Mouse (Mus musculus) spleen, adult 12 weeks (tissue): Measurements from ENCODE around the gene Apbb1.

Source experiments
- DNase-seq: peaks from one replicate; pipeline ENCODE4 v3.0.0; 2022; ENCODE audit warnings: low spot score

Gene Apbb1

DNA sequence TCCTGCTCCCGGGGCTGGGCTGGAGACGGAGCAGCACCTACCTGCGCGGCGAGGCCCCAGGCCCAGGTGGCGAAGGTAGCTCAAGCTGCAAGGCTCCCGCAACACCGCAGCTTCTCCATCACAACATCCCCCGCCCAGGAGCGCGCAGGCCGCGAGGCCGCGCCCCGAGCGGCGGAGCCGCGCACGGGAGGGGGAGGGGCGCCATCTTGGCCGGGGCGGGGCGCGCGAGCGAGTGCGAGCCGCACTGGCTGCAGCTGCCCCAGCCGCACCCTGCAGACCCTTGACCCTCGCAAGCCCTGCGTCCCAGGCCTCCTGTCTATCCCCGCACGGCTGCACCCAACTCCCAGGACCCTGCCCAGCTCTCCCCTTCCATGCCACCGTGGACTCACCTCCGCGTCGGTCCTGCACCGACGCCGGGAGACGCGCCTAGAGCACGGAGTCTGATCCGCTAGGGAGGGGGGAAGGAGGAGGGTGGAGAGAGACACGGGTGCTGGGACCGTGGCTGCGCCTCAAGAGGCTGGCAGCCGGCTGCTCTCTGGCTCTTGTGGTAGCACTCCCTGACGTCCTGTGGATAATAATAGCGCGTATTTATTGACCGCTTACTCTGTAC is at the start of gene Apbb1:
Apbb1 (minus strand) TSS at position 560 of the 610 bp plus-strand sequence.
- peak; percentile 7 for DNase-seq

DNA sequence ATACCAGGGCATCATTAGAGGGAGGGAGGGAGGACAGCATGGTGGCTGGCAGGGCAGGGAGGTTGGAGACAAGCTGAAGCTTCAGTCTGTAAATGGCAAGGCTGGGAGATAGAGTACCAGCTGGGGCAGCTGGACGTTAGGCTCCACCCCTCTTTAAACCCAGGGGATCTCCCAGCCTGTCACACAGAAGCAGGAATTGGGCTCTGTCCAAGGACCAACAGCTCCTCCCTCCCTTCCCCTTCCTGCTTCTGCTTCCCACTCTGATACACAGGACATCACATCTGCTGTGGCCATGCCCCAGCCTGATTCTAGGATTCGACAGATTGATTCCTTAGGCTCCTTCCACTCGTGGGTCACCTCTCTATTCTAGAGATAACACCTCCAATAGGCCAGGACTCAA is 47.2 kb upstream of the Apbb1 start:
- DNase-seq = no peak

DNA sequence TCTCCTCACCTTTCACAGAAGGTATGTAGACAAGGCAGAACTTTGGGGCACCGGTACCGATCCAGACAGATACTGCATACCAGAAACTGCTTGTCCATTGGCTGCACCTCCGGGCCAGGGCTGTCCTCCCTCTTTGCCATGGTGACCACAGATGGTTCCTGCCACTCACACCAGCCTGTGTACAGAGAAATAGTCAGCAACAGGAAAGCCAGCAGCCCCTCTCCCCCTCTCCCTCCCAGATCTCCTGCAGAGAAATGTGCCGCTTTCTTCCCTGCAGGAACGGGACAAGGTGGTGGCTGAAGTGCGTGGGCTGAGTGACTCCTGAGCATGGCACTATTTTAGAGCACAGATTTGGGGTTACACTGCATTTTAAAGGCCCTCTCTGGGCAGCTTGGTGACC is 43.9 kb upstream of the Apbb1 start:
- no peak for DNase-seq

DNA sequence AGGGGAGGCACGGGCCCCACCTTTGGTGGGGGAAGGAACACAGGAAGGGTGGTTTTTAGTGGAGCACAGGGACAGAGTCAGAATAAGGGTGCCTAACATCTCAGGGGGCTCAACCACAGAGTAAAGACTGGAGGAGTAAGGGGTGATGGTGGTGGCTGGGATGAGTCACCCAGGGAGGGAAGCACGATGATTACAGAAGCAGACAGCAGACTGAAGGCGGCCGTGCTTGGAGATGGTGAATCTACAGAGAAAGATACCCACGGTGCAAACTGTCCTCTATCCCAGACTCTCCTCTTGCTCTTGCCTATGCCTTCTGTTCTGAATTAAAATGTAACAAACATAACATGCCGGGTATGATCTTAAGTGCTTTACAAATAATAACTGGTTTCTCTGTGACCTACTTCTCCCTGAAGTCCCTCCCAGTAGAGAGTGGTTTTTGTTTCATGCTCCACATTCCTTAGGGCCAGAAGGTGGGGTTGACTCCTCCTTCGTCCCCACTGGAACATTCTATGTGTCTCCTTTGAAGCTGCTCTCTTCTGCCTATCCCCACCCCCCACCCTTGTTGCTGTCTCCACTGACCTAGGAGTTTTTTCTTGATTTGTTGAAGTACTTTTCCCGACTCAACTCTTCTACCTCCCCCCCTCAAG is 40.3 kb upstream of the Apbb1 start:
- DNase-seq = no peak

DNA sequence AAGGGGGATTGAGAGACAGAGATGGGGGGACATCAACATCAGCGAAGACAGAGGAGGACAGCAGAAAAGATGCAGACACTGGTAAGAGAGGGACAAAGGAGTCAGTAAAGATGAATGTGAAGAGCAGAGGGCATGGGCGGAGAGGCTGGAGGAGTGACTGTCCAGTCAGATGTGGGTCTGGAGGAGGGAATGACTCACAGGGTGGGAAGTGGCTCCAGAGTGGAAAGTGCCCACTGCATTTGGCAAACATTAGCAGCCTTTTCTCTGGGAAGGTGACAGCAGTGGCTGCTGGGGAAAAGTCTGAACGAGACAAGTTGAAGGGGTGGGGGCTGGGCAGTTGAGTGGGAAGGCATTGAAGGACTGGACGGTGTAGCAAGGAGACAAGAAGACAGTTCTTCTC is 39.6 kb upstream of the Apbb1 start:
- no peak for DNase-seq

DNA sequence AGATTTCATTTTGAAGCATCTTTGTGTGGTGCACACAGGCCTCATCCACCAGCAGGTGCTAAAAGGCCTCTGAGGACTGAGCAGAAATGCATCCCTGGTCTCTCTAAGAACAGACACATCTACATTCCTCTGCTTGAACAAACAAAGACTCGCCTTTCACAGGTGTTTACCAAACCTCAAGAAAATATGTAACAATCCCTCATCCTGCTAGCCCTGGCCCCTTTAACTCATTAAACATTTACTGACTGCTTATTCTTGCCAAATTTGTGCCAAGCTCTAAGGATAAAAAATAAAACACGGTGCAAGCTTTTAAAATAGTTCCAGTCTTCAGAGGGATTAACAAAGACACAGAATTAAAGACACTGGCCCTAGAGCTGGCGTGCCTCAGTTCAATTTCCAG is 38.2 kb upstream of the Apbb1 start:
- no peak for DNase-seq

DNA sequence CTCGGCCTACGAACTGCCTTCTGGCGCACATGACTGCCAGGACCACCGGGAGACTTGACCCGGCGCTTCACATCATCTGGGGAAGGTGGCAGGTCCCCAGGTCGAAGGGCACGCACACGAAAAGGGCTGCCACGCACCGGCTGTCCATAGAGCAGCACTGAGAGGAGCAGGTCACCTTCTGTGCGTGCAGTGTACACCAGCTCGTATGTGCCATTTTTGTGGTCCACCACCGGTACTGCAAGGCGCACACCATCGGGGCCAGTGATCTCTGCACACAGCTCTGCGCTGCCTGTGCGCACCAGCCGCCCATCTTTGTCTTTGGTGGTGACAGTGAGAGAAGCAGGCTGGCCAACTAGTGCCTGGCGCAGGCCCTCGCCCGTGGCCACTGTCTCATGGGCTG is 36.4 kb upstream of the Apbb1 start:
- DNase-seq = no peak

DNA sequence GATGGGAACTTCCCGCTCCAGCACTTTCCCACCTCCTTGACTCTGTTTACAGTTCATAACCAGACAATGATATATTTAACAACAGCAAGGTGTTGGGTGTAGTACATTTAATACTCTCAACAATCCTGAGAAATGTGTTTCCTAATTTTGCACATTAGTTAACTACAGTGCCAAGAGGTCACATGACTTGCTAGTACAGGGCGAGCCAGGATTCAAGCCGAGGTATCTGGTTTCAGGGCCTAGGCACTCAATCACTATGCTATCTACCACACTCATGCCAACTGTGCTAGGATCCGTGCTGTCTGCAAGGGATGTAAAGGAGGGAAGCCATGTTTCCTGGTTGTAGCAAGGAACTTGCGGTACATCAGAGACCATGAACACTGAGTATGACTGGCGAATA is 35.1 kb upstream of the Apbb1 start:
- DNase-seq = no peak

DNA sequence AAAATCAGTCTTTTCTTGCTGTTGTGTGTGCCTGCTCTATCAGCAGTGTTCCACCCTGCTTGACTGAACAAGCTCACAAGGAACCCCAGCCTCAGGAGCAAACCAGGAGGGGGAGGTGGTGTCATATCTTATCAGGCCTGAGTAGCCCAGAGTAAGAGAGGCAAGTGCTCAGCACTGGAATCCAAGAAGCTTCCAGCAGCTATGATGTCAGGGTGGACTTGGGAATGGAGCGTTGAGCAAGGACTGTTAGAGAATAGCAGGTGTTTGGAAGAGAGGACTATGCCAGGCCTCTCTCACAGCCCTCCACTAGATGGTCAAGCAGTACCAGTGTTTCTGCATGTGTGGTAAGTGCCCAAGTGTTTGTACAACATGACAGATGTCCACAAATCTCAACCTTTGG is 34.3 kb upstream of the Apbb1 start:
- DNase-seq = no peak

DNA sequence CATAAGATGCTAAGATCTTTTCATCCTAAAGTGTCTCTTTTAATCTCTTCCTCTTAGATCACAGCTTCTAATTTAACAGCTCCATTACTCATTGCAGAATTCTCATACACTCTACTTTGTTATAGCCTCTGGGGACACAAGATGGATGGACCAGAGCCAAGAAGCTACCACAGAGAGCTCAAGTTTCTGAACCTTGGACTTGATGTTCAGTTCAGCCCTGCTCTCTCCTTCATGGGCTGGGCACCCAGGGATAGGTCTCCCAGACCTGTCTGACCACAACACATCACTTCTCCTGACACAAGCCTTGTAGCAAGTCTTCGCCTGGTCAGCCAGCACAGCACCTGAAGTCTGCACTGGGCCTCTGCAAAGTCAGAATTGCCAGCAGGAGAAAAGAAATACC is 32.9 kb upstream of the Apbb1 start:
- DNase-seq = no peak

DNA sequence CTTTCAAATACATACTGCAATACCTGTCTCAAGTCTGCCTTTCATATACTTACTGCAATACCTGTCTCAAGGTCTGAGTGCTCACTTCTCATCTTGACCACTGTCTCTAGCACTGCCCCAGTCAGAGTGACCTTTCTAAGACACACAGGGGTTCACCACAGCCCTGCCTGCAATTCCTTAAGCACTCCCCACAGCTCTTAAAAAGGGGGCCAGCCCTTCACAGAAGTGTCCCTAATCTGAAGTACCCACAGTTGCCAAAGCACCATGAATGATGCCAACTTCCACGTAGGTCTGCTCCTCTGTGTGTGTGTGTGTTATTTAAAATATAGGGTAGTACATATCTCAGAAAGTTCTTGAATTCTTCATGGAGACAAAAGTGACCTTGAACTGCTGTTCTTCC is 30.3 kb upstream of the Apbb1 start:
- no peak for DNase-seq

DNA sequence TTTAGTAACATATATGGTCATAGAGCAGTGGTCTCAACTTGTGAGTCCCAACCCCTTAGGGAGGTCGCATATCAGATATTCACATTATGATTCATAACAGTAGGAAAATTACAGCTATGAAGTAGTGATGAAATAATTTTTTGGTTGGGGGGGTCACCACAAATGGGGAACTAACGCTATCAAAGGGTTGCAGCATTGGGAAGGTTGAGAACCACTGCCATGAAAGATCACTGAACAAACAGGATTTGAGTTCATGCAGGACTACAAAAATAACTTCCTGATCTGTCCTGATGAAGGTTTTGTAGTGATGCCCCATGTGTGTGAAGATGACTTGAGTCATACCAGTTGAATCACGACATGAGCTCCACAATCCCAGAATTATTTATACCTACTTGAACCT is 27.0 kb upstream of the Apbb1 start:
- DNase-seq = no peak

DNA sequence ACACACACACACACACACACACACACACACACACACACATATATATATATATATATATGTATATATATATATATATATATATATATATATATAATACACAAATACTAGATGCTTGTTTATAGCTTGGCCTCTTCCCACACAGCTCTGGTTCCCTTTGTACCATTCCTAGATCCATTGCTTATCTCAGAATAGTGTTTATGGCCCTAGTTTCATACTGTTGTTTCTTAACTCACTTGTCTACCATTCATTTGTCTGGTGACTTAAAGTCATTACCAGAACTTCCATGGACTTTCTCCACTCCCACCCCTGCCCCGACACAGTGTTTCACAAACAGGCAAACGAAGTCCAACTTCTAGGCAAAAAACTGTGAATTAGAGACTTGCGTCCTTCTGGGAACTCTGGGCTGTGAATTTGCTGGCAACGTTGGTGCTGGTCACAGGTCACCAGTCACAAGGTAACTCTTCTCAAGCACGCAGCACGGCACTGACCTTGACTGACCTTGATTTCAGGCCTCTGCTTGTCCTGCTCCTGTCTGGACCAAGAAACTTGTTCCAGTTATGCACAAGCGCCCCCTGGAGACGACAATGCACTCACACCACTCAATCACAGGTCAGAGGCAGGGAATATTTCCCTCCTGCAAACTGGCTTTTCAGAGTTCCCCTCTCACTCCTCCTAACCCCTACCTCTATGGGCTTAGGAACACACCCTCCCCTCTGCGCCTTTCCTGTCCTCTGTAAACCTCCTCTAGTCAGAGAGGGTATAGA is 21.6 kb upstream of the Apbb1 start:
- DNase-seq = no peak

DNA sequence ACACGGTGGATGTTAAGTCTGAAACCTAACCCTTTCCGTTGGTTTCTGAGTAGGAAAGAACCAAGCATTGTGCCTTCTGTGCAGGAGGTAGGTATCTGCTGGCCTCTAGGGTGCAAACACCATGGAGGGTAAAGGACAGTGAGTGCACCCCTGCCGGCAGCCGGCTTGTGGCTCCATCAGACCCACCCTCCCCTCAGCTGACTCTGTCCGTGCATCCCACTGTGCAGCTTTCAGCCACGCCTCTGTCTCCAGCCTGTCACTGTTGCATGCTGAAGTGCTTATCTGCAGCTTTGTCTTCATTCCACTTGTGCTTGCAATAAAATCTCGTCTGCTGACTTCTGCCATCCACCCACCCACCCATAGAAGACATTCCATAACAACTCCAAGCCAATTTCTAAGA is 8.6 kb upstream of the Apbb1 start:
- DNase-seq = no peak

DNA sequence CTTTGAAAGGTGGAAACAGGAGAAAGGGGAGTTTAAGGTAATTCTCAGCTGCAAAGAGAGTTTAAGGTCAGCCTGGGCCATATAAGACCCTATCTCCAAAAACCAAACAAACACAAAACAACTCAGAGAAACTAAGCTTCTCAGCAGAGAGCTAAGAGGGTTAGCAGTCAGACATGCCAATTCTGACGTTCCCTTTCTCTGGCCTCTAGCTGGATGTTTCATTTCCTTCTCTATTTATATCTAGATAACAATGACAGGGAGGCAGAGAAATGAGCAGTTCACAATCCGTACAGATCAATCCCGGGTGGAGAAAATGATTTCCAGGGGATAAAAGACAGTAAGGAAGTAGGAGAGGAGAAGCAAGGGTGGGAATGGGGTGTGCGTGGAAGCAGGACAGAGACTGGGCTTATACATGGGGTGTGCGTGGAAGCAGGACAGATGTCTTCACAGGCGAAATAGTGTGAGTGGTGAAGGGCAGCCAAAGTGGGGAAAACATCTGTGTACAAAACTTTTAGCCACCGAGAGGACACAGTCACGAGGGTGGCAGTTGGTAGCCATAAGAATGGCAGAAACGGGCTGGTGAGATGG is 7.0 kb upstream of the Apbb1 start:
- DNase-seq = no peak

DNA sequence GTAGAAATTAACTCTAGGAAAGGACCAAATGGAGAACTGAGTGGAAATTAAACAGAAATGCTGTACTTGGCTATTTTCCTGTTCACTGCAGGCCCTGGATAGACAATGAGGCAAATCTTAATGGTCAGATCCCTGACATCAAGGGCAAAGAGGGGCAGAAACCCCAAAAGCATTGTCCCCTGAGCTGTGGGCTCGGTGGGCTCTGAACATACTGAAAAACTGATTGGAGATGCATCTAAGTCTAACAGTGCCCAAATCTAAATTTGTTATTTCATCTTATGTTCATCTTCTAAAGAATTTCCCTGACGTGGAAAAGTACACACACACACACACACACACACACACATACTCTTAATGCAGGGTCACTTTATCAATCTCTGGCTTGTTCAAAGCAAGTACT is 506 bp upstream of the Apbb1 start:
- no peak for DNase-seq

DNA sequence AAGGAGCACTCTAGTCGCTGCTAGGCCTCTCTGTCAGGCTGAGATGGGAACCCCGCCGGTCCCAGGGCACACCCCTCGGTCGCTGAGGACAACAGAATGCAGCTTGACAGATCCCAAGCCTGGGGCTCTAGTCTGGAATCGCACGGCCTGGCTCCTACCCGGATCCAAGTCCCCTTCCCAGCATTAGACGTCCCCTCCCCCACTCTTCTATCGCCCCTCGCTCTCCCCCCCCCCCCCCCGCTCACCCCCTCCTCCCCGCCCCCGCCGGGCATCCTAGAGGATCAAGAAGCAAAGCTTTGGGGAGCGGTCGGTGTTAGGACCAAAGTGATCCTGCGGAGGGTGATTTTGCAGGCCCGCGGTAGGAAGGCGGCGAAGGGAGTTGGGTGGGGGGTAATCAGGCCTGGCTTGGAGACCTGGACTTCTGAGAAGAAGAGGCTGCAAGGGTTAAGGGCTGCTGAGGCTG is 795 bp downstream of the Apbb1 start:
- no peak for DNase-seq

DNA sequence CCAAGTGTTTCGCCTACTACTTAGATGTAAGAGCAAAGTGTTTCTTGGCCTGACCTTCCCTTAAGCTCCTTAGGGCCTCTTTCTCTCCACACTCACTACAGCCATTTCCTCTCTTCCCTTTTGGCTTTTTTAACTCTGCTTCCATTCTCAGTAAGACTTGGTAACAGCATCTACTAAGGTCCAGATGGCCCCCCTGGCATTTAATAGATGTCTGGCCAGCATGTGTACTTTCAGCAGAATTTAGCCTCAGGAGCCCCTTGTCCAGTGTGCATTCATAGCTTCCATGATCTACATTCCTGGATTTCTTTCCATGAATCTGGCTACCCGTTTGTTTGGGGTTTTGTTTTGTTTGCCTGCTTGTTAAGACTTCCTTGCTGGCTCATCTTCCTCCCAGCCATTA is 3.0 kb downstream of the Apbb1 start:
- no peak for DNase-seq

DNA sequence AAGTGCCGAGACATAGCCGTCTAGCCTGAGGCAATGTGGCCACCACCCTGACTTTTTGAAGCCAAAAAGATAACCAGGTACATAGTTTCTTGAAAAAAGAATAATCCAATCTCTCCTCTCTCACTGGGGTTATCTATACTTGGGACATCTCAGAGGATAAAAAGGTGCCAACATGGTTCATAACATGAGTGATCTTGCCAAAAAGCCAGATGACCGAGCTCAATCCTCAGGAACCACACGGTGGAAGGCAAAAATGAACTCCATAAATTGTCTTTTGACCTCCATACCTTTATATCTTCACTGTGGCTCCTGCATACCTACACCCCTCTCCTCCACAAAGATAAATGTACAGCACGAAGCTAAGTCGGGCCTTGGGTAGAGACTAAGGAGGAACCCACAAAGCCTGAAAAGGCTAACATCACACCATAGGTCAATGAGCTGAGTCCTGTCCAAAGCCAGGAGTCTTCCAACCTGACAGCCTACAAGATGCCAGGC is 4.0 kb downstream of the Apbb1 start:
- no peak for DNase-seq

DNA sequence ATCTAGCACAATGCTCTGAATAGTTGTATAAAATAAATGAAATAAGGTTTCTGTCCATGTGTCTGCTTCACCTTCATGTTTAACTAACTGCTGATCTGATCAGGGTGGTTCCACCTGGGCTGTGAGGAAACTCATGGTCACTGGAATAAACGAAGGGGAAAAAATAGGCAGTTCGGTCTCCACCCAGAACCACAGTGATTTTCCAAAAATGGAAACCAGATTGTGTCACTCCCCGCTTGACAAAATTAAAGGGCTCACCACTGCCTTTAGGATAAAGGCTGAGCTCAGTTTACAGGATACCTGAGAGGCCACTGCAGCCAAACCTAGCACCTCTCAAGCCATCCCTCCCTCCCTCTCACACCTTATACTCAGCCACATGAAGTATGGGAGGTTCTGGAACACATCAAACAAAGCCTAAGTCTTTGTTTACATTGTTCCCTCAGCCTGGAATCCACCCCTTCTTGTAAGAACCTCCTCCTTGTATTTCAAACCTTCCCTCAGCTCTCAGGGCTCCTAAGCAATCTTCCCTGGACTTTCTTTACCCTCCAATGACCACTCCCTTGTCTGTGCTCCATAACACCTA is 5.2 kb downstream of the Apbb1 start:
- no peak for DNase-seq

DNA sequence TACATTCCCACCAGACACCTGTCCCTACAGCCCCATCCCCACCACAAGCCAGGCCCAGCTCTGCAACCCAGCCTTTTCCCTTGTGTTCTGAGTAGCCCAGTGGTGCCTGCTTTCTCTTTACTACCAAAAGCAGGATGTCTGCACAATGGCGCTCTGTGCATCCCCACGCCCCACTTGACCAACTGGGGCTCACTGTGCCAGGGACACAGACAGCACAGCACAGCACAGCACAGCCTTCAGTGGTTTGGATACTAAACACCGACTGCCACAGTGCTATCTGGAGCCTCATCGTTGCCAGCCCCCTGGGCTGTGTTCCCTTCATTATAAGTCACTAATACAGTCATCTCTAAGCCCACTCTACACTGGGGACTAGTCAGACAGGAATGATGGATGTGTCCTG is 6.9 kb downstream of the Apbb1 start:
- no peak for DNase-seq

DNA sequence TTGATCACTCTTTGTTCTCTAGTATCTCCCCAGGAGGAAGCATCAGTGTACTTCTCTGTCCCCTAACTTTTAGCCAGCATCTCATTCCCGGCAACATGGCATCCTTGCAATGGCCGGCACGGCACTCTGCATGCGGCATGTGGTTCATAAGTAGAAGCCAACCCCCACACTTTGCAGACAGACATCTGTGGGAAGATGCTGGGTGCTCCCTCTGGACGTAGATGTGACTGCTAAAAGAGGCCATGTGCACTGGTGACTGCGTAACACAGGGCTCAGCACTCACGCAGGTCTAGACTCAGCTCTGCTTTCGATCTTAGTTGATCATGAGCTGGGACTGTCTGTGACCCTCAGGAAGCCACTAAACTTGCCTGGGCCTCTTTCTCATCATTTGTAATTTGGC is 8.5 kb downstream of the Apbb1 start:
- DNase-seq = no peak

DNA sequence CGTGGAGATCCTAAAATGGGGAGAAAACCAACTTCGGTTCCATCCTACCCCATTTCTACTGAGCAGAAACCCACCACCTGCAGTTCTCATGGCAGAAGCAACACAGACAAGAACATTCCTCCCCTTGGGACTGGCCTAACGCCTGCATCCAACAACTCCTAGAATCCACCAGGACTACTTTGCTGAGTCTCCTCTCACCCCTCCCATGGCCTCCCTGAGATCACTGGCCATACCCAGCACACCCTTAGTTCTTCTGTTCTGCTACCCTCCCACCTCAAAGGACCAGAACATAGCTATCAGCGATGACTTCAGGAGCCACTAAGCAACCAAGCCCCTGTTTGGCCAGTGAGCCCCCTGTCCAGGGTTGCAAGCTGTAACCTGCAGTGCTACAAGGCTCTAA is 10.7 kb downstream of the Apbb1 start:
- no peak for DNase-seq
